Mouse (Mus musculus): ENCODE data around the gene Kdf1.

The Kdf1 gene

DNA sequence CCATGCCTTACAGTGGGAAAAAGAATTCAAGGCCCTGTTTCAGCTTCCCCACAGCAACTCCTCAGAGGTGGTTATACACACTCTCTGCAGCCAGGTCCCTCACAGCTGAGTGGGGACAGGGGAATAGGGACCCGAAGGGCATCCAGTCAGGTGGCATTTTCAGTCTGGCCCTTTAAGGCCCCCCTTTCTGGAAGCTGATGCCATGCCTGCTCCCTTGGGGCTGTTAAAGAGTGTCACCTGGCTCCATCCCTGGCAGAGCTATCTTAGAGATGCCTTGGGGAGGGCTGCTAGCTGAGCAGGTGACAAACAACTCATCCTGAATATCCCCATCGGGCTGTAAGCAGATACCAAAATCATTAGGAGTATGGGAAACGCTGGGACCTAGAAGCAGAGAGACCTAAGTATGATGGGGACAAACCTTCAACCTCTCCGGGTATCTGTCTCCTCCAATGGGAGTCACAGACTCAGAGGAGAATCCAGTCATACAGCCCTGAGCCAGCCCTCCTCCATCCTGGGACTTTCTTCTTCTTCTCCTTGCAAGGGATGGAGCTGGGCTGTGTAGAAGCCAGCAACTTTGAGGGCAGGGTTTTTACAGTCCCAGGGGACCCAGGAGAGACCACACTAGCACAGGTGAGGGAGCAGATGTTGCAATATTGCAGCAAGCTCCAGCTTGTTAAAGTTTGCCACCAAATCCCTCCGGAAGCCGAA lies 21.9 kb upstream of the Kdf1 start:
- no peak for DNase-seq

GRCm38 (mm10) chr4:133497461-133498159 lies 21.2 kb upstream of the Kdf1 start:
- DNase-seq: peak; percentile 40

DNA sequence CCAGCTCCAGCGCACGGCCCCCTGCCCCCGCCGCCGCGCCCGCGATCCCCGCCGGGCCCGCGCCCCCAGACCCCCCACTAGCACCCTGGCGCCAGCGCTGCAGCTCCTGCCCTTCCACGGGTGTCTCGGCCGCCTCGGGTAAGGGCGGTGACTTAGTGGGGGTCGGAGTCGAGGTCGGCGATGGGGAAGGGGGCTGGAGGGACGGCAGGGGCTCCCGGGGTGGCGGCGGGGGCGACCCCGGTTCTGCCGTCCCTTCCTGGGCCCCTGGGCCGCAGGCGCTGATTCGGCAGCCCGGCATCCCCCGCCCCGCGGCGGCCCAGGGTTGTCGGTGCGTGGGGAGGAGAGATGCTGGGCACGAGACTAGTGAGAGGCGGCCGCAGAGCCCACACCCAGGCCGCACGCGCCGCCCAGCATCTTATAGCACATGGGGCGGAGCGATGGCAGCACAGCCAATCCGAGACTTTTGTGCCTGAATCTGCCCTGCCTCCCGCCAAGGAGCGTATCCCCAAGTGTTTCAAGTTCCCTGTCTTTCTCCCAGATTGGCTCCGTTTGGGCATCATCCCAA lies 20.5 kb upstream of the Kdf1 start, which contains the start of gene Trnp1:
Gene Trnp1 (minus strand): TSS at position 391 of the 565 bp plus-strand sequence.
- DNase-seq: peak; percentile 53

GRCm38 (mm10) chr4:133501514-133501913 lies 17.2 kb upstream of the Kdf1 start:
- no peak for DNase-seq

GRCm38 (mm10) chr4:133504300-133504699 lies 14.5 kb upstream of the Kdf1 start:
- DNase-seq: no peak

DNA sequence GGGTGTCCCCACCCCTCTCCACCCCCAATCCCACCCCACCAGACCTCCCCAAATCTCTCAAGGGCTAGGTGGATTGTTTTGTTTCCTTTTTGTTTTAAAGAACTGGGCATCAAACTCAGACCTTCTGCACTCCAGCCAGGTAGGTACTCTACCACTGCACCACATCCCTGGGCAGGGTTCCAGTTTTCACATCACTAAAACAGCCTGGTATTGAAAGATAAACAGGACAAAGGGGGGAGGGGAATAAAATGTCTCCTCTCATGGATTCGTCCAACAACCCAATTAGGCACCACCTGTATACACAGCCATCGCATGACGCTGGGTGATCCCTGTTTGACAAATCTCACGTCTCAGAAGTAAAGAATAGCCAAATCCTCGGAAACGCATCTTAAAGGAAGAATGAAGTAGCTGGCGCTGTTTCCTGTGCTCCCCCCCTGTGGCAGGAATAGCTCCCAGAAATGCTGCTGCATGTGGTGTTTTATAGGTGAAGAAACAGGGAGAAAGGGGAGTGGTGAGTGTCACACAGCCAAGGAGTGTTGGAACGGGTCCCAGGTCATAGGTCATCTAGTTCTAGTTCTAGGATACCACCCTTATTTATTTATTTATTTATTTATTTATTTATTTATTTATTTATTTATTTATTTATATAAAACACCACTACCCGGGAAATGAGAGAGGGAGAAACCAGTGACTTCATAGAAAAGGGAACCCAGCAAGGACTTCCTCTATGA lies 13.8 kb upstream of the Kdf1 start:
- no peak for DNase-seq

GRCm38 (mm10) chr4:133506573-133506972 lies 12.2 kb upstream of the Kdf1 start:
- no peak for DNase-seq

GRCm38 (mm10) chr4:133508990-133509389 lies 9.8 kb upstream of the Kdf1 start:
- DNase-seq: no peak

DNA sequence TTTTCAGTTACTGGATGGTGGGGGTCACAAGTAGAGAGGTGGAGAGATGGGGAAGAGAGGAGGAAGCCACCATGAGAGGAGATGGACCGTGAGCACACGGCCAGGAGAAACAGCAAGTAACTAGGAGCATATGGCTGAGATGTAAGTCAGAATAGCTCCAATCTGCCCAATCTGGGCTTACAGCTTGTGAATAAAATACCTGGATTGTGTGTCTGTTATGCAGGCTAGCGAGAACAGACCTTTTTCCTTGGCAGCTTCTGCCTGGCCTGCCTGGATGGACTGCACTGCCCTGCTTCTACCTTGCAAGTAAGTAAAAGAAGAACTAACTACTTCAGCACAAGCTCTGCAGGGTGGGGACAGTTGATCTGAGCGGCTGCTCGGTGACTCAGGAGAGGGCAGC lies 7.7 kb upstream of the Kdf1 start:
- no peak for DNase-seq

DNA sequence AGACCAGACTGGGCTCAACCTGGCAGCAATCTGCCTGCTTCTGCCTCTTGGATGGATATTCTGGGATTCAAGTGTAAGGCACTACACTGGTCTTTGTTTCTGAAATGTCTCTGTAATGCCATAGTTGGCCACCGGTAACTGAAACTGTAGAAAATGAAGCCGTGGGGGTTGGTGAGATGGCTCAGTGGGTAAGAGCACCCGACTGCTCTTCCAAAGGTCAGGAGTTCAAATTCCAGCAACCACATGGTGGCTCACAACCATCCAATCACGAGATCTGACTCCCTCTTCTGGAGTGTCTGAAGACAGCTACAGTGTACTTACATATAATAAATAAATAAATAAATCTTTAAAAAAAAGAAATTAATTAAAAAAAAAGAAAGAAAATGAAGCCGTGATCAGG lies 6.3 kb upstream of the Kdf1 start:
- peak; percentile 37 for DNase-seq

- peak; percentile 84 for DNase-seq
These were observed 5.8 kb upstream of the Kdf1 start for GRCm38 (mm10) chr4:133512972-133513371.

DNA sequence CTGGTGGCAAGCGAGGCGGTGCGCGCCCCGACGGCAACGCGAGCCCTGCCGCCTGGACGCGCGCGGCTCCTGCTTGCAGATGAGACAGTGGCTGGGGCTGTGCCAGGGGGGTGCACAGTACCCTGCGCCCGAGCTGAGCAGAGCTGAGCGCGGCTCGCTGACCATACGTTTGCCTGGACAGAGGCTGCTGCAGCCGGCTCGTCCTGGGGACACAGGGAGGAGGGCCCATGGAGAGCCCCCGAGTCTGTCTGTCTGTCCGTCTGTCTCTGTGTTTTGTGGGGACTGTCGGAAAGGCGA lies 554 bp downstream of the Kdf1 start:
- no peak for DNase-seq

DNA sequence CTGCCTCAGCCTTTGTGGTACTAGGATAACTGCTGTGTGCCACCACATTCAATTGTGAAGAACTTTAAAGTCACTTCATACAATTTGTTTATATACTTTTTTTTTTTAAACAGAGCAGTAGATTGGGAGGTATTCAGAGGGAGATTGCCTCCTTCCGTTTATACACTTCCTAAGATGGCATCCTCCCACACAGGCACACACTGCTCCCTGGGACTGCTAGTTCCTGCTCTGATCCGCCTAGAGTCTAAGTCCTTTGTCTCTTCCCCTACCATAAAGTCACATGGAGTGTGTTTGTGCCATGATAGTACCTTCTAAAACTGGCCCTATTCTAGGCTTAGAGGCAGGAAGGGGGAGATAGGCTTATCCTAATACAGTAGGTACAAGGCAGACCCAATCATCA lies 2.7 kb downstream of the Kdf1 start:
- DNase-seq: no peak

DNA sequence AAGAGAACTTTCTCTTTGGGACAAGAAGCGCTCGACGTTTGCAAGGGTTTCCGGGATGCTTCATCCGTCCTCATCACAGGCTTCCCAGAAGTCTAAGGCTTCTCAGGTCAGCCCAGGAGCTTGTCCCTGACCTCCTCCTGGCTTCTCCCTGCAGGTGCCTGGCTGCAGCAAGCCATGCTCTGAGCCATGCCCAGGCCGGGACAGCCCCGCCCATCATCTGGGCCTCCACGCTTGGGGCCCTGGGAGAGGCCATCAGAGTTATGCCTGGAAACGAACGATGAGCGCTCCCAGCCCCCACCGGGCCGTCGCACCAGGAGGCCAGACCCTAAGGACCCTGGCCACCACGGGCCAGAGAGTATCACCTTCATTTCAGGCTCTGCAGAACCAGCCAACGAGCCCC lies 9.0 kb downstream of the Kdf1 start:
- DNase-seq: no peak

DNA sequence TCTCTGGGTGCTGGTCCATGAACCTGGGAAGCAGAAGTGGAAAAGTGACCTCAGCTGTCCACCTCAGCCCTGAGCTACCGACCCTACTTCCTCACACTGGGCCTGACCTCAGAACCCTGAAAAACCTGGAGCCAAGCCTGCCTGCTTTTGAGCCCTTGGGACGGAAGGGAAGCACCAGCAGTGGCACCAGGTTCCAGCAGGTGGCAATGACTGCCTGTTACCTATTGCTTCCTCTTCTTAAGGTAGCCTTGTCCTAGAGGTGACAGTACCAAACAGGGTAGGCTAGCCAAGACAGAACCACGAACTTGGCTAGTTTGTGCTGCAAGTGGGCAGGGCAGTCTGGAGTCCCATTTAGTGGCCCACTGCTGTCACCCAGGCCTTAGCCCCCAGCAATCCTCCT lies 14.0 kb downstream of the Kdf1 start:
- no peak for DNase-seq

- DNase-seq: peak; percentile 46
These were observed 17.3 kb downstream of the Kdf1 start for GRCm38 (mm10) chr4:133536081-133536480.

DNA sequence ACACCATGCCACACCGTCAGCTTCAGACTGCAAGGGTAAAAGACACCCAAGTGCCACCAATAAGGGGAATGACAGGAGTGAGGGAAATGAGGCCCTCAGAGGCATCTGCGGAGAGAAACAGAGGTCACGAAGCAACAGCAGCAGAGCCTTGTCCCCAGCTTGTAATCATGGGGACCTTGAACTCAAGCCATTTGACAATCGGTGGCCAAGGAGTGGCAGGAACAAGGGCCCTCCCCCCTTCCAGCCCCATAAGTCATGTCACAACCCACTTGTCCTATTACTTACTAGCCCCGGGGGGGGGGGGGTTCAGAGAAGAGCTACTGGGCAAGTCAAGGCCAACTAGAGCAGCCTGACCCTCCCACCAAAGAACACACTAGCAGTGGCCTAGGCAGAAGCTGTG lies 17.9 kb downstream of the Kdf1 start:
- DNase-seq: no peak

DNA sequence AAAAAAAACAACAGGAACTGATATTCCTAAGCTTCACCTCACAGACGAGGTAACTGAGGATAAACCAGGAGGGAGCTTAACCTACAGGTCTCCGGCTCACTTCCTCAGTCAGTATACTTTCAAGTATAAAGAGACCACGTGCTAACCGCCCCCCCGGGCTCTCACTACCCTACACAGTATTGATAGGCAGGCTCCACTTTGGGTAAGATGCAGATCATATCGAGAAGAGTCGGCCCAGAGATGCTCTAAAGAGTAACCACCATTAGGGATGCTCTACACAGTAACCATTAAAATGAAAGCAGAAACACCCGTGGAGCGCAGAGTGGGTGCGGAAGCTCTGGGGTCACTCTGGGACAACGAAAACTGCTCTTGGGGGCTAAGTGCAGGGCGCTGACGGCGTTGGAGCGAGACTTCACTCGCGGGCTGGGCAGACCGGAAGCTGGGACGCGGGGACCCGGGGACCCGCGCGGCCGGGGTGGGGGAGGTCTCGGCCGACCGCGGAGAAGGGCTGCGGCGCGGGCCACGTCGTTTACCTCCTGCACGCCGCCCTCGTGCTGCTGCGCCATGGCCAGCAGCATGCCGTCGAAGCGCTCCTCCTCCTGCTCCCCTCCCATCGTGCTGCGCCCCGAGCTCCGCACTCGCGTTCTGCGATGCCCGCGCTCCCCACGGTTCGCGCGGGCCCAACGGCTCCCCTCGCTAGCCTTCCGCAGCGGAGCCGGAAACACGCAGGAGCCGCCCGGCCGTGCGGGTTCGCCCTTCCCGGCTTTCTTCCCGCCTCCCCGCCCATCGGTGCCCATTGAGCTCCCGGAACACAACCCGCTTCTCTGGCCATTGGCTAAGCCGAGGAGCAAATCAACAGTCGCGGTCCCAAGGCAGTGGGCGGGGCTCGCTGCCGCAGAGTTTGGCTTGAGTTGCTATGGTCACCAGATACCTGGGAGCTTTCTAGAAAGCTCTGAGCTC lies 26.8 kb downstream of the Kdf1 start, which contains the start of gene Nudc:
Gene Nudc (minus strand): TSS at position 725 of the 960 bp plus-strand sequence.
- peak; percentile 95 for DNase-seq

- DNase-seq: no peak
These were observed 33.3 kb downstream of the Kdf1 start for GRCm38 (mm10) chr4:133552029-133552428.

- peak; percentile 36 for DNase-seq
These were observed 34.1 kb downstream of the Kdf1 start, which contains the start of gene Nr0b2 for GRCm38 (mm10) chr4:133552768-133553447. TSS of gene Nr0b2 (plus strand) at chr4:133553376.

DNA sequence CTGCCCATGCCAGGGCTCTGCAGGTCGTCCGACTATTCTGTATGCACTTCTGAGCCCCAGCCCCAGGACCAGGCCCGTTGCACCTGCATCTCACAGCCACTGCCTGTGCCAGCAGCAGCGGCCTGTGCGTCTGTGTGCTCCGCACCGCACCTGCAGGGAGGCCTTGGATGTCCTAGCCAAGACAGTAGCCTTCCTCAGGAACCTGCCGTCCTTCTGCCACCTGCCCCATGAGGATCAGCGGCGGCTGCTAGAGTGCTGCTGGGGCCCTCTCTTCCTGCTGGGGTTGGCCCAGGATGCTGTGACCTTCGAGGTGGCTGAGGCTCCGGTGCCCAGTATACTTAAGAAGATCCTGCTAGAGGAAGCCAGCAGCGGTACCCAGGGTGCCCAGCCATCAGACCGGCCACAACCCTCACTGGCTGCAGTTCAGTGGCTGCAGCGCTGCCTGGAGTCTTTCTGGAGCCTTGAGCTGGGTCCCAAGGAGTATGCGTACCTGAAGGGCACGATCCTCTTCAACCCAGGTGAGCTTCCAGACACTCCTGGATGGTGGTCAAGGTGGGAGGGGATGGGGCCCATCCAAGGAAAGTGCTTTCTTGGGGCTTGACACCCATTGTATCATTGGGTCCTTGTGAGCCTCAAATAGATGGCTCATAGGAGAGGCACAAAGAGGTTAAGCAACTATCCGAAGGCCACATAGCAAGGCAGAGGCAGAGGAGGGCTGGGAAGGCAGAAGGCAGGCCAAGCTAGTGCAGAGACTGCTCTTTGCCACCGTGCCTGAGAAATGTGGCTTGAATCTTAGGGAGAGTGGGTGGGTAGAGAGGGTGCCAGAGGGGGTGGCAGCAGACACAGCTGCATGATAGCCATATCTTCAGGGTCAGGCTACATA lies 34.9 kb downstream of the Kdf1 start:
- DNase-seq: peak; percentile 27

All from kidney, adult 18-20 months (tissue).